Mouse (Mus musculus): ENCODE measurements at regions not wholly inside any gene's neighbourhood (a gene's known extent, or its start where the extent isn't known, plus 50 kb on each side); places are given as distances from the start of the nearest gene placed in this dataset.
"Not testable (repeated sequence)": the region's sequence is repeated elsewhere in the genome, so short reads cannot be mapped to it uniquely, and the experiment has no call there.

DNA sequence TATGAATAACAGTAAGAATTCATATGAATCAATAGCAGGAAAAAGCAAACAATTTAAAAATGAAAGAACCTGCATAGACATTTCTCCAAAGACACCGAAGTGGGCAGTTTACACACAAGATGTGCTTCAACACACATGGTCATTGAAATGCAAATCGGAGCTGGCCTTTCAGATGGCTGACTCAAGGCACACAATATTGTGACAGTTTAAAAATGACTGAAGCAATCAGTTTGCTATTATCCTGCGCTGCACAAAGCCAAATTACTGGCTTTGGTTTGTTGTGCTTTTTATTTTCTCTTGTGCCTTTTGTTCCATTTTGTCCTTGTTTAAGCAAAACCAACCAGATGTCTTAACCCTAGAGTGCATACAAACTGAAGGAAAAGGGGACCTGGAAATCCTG is 449.4 kb downstream of the Cbln4 start:
- Histone ChIP-seq H3K36me3 (ENCODE audit: control insufficient read depth, insufficient read depth, low read length) (no peaks in the 10 kb centered on the region), H3K27ac (ENCODE audit: low read depth, low read length) (no peak overlapping the region), H3K9me3 (ENCODE audit: control insufficient read depth, low read length) (no peaks in the 10 kb centered on the region), H3K9ac (ENCODE audit: low read depth, low read length) (no peak overlapping the region), H3K4me1 (ENCODE audit: control insufficient read depth, insufficient read depth, low read depth, low read length) (no peaks in the 10 kb centered on the region), H3K4me2 (ENCODE audit: low read length) (no peak overlapping the region), H3K27me3 (replicated peaks; ENCODE audit: control insufficient read depth, insufficient read depth, low read length) (no peaks in the 10 kb centered on the region), H3K4me3 (ENCODE audit: low read length) (no peak overlapping the region)
- 21% methylated on average over 3 of the region's 3 CpGs for WGBS
- ATAC-seq: no peak

DNA sequence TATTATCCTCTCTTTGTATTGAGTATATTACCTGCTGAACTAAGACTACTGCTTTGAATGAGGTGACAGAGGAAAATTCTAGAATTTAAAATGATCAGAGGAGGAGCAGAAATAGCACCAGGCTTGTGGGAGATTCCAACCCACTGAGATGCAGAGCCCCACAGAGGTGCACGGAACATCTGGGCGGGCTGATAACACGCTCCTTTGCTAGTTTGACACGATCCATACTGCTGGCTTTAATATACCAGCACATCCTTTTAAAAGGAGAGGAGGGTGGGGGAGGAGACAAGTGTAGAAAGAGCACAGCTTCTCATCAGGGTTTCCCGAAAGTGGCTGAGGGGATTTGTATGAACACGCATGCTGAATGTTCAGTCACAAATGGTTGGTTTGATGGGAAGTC is 451.0 kb downstream of the Cbln4 start:
- Histone ChIP-seq H3K4me3 (ENCODE audit: low read length) (no peak overlapping the region), H3K27me3 (replicated peaks; ENCODE audit: control insufficient read depth, insufficient read depth, low read length) (no peaks in the 10 kb centered on the region), H3K4me2 (ENCODE audit: low read length) (no peak overlapping the region), H3K9me3 (ENCODE audit: control insufficient read depth, low read length) (no peaks in the 10 kb centered on the region), H3K36me3 (ENCODE audit: control insufficient read depth, insufficient read depth, low read length) (no peaks in the 10 kb centered on the region), H3K27ac (ENCODE audit: low read depth, low read length) (no peak overlapping the region), H3K4me1 (ENCODE audit: control insufficient read depth, insufficient read depth, low read depth, low read length) (peaks cover 8% of the 10 kb centered on the region; the same call in 1 of the 2 replicates), H3K9ac (ENCODE audit: low read depth, low read length) (no peak overlapping the region)
- no peak for ATAC-seq
- 71% methylated on average over 6 of the region's 6 CpGs for WGBS

DNA sequence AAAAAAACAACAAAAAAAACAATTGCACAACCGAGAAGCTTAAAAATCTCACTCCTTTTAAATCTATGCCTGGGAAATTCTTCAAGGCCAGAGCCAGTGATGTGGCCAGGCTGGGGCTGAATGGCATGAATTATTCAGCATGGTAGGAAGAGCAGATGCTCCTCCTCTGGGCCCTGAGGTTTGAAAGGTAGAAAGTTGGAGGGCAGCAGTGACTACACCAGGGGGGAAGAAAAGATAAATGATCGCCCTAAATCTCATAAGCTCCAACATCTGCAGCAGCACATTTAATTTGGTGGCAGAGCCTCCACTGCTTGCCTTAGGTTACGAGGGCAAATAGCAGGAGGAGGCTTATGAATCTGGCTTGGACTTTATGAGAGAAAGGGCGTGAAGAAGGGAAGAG is 455.1 kb downstream of the Cbln4 start:
- Histone ChIP-seq H3K4me1 (ENCODE audit: control insufficient read depth, insufficient read depth, low read depth, low read length) (peaks cover 8% of the 10 kb centered on the region; the same call in 1 of the 2 replicates), H3K4me3 (ENCODE audit: low read length) (no peak overlapping the region), H3K27ac (ENCODE audit: low read depth, low read length) (no peak overlapping the region), H3K4me2 (ENCODE audit: low read length) (no peak overlapping the region), H3K9me3 (ENCODE audit: control insufficient read depth, low read length) (no peaks in the 10 kb centered on the region), H3K27me3 (replicated peaks; ENCODE audit: control insufficient read depth, insufficient read depth, low read length) (no peaks in the 10 kb centered on the region), H3K9ac (ENCODE audit: low read depth, low read length) (no peak overlapping the region), H3K36me3 (ENCODE audit: control insufficient read depth, insufficient read depth, low read length) (no peaks in the 10 kb centered on the region)
- 31% methylated on average over 4 of the region's 4 CpGs for WGBS
- no peak for ATAC-seq

DNA sequence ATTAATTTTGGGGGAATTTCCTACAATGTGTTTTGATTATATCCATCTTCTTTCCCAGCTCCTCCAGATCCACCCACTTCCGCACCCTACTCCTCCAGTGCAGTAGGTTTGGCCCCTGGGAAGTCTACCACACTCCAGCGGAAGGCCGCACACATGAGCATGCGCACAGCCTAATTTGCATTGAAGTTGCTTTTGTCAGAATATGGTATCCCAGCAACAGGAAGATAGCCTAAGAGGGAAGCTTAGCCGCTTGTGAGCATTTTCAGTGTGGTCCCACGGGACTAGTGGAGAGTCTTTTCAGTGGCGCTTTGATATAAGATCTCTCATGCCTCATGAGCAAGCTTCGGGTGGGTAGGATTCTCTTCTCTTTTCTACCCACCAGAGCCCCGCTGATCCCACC is 455.6 kb downstream of the Cbln4 start:
- H3K27ac ChIP-seq (ENCODE audit: low read depth, low read length): peak overlapping the region; percentile 31; the same call in 1 of the 2 replicates
- peak; percentile 76 for ATAC-seq
- H3K9ac ChIP-seq (ENCODE audit: low read depth, low read length): no peak overlapping the region
- no peaks in the 10 kb centered on the region for H3K9me3 ChIP-seq (ENCODE audit: control insufficient read depth, low read length)
- 24% methylated on average over 9 of the region's 9 CpGs for WGBS
- H3K4me1 ChIP-seq (ENCODE audit: control insufficient read depth, insufficient read depth, low read depth, low read length): peaks cover 8% of the 10 kb centered on the region; the same call in 1 of the 2 replicates
- no peaks in the 10 kb centered on the region for H3K36me3 ChIP-seq (ENCODE audit: control insufficient read depth, insufficient read depth, low read length)
- no peaks in the 10 kb centered on the region for H3K27me3 ChIP-seq (replicated peaks; ENCODE audit: control insufficient read depth, insufficient read depth, low read length)
- H3K4me2 ChIP-seq (ENCODE audit: low read length): peak overlapping the region; percentile 34
- H3K4me3 ChIP-seq (ENCODE audit: low read length): no peak overlapping the region

DNA sequence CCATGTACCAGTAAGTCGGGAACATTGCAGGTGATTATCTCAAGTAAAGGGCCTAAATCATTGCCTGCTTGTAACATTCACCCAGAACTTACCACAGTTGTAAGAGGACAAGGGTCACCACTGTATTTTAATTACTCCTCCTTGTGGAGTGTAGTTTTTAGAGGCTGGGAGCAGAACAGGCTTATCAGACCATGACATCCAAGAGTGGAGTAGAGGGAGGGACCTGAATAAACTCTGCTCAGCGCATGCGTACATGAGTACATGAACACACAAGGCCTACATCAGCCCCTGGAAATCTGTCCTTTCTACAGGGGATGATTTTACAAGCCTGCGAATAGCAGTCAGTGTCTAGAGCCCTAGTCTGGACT is 456.4 kb downstream of the Cbln4 start:
- no peak for ATAC-seq
- H3K4me2 ChIP-seq (ENCODE audit: low read length): no peak overlapping the region
- no peaks in the 10 kb centered on the region for H3K9me3 ChIP-seq (ENCODE audit: control insufficient read depth, low read length)
- 95% methylated on average over 4 of the region's 4 CpGs for WGBS
- H3K27ac ChIP-seq (ENCODE audit: low read depth, low read length): no peak overlapping the region
- H3K27me3 ChIP-seq (replicated peaks; ENCODE audit: control insufficient read depth, insufficient read depth, low read length): no peaks in the 10 kb centered on the region
- peaks cover 8% of the 10 kb centered on the region; the same call in 1 of the 2 replicates for H3K4me1 ChIP-seq (ENCODE audit: control insufficient read depth, insufficient read depth, low read depth, low read length)
- H3K9ac ChIP-seq (ENCODE audit: low read depth, low read length): no peak overlapping the region
- H3K36me3 ChIP-seq (ENCODE audit: control insufficient read depth, insufficient read depth, low read length): no peaks in the 10 kb centered on the region
- no peak overlapping the region for H3K4me3 ChIP-seq (ENCODE audit: low read length)

DNA sequence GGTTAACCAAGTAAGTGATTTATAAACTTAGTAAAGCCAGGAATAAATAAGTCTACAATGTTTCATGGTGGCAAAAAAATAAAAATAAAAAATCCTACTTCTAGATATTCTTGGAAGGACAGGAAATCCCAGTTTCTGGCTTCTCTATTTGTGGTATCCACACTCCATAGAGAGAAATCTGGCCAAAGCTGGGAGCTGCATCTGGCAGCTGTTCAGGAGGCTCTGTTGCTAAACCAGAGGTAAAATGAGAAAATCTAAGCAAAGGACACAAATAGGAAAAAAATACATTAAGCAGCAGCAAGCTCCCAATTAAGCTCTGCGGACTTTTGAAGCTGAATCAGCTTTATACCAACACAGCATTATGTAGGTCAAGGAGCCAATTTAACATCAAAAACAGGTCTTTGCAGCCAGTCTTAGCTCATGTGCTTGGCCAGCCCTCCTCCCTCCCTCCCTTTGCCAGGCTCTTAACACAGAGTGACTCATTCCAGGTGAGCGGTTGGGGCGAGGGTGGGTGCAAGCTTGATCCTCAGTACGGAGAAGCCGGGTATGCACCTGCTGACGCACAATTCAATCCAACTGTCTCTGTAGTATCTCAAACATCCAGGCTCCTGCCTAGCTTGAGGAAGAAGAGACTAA is 456.9 kb downstream of the Cbln4 start:
- WGBS: 87% methylated on average over 6 of the region's 6 CpGs
- H3K27me3 ChIP-seq (replicated peaks; ENCODE audit: control insufficient read depth, insufficient read depth, low read length): no peaks in the 10 kb centered on the region
- ATAC-seq: no peak
- H3K36me3 ChIP-seq (ENCODE audit: control insufficient read depth, insufficient read depth, low read length): no peaks in the 10 kb centered on the region
- no peak overlapping the region for H3K4me3 ChIP-seq (ENCODE audit: low read length)
- H3K9me3 ChIP-seq (ENCODE audit: control insufficient read depth, low read length): no peaks in the 10 kb centered on the region
- no peak overlapping the region for H3K27ac ChIP-seq (ENCODE audit: low read depth, low read length)
- H3K4me1 ChIP-seq (ENCODE audit: control insufficient read depth, insufficient read depth, low read depth, low read length): peaks cover 8% of the 10 kb centered on the region; the same call in 1 of the 2 replicates
- no peak overlapping the region for H3K9ac ChIP-seq (ENCODE audit: low read depth, low read length)
- no peak overlapping the region for H3K4me2 ChIP-seq (ENCODE audit: low read length)

DNA sequence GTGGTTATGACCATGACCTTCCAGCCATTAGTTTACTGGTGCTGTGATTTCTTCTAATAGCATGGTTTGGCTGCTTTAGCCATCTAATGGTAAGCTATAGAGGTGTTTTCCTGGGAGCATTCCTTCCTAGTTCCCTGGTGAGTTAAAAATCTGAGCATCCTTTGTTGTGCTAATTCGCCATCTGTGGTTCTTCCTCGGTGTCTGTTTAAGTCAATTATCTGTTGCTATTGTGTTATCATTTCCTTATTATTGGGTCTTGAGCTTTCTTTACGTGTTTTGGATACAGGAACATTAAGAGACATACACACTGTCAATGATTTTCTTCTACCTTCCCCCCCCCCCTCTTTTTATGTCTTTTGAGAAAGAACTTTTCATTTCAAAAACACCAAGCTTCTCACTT is 468.9 kb downstream of the Cbln4 start:
- Histone ChIP-seq H3K4me3 (ENCODE audit: low read length) (no peak overlapping the region), H3K9me3 (ENCODE audit: control insufficient read depth, low read length) (0 out of 2 replicates have a peak, but pooled peaks cover 2% of the 10 kb centered on the region), H3K27me3 (replicated peaks; ENCODE audit: control insufficient read depth, insufficient read depth, low read length) (no peaks in the 10 kb centered on the region), H3K9ac (ENCODE audit: low read depth, low read length) (no peak overlapping the region), H3K4me2 (ENCODE audit: low read length) (no peak overlapping the region), H3K36me3 (ENCODE audit: control insufficient read depth, insufficient read depth, low read length) (no peaks in the 10 kb centered on the region), H3K4me1 (ENCODE audit: control insufficient read depth, insufficient read depth, low read depth, low read length) (no peaks in the 10 kb centered on the region), H3K27ac (ENCODE audit: low read depth, low read length) (no peak overlapping the region)
- ATAC-seq: no peak
- 33% methylated on average over 3 of the region's 3 CpGs for WGBS

DNA sequence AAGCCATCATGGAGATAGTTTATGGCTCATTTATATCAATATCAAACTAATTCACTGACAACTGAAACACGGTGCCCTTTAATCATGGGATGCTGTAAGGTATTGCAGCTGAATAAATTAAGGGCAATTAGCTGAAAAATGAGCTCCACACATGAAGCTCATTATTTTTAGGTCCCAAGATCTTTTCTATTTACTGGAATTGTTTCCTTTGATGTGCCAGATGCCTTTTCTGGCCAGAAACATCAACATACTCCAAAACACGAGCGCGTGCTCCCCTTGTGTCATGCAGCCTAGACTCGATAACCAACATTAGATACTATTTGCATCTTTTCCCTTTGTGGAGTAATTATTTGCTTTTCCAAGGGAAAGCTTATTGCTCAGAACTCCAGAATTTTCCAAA is 480.6 kb downstream of the Cbln4 start:
- no peak for ATAC-seq
- no peak overlapping the region for H3K27ac ChIP-seq (ENCODE audit: low read depth, low read length)
- no peaks in the 10 kb centered on the region for H3K4me1 ChIP-seq (ENCODE audit: control insufficient read depth, insufficient read depth, low read depth, low read length)
- H3K27me3 ChIP-seq (replicated peaks; ENCODE audit: control insufficient read depth, insufficient read depth, low read length): no peaks in the 10 kb centered on the region
- no peaks in the 10 kb centered on the region for H3K36me3 ChIP-seq (ENCODE audit: control insufficient read depth, insufficient read depth, low read length)
- H3K9ac ChIP-seq (ENCODE audit: low read depth, low read length): no peak overlapping the region
- WGBS: 57% methylated on average over 5 of the region's 5 CpGs
- no peaks in the 10 kb centered on the region for H3K9me3 ChIP-seq (ENCODE audit: control insufficient read depth, low read length)
- H3K4me2 ChIP-seq (ENCODE audit: low read length): no peak overlapping the region
- H3K4me3 ChIP-seq (ENCODE audit: low read length): no peak overlapping the region

DNA sequence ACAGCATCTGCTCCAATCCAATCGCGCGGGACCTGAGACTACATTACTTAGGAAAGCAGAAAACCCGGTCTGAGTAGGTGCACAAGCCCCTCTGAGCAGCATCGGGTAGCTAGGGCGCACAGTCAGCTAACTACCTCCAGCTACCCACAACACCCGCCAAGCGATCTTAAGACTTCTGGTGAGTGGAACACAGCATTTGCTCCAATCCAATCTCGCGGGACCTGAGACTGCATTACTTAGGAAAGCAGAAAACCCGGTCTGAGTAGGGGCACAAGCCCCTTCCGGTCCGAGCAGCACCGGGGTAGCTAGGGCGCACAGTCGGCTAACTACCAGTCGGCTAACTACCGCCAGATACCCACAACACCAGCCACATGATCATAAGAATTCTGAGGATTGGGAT is 500.5 kb downstream of the Cbln4 start:
- not testable (repeated sequence) for H3K4me2 ChIP-seq (ENCODE audit: low read length); H3K4me1 ChIP-seq (ENCODE audit: control insufficient read depth, insufficient read depth, low read depth, low read length); H3K9ac ChIP-seq (ENCODE audit: low read depth, low read length); H3K27ac ChIP-seq (ENCODE audit: low read depth, low read length); ATAC-seq; H3K27me3 ChIP-seq (replicated peaks; ENCODE audit: control insufficient read depth, insufficient read depth, low read length); H3K36me3 ChIP-seq (ENCODE audit: control insufficient read depth, insufficient read depth, low read length); H3K9me3 ChIP-seq (ENCODE audit: control insufficient read depth, low read length); H3K4me3 ChIP-seq (ENCODE audit: low read length)
- 88% methylated on average over 18 of the region's 18 CpGs for WGBS

DNA sequence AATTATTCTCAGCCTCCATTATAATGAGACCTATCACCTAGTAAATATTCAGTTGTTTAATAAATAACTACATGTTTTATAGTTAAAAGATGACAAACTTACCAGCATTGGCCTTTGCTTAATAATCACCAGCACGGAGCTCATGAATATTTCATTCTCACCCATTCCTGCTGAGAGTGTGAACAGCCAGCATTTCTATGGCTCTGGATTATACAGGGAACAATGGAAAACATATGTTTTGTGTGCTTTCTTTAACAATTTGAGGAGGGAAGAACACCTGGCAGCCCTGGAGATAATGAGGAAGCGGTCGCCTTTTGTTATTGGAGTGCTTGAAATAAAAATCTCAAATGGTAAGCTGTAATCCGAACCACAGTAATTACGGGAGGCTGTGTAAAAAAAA is 528.4 kb downstream of the Cbln4 start:
- no peak overlapping the region for H3K4me2 ChIP-seq (ENCODE audit: low read length)
- H3K4me3 ChIP-seq (ENCODE audit: low read length): no peak overlapping the region
- H3K27me3 ChIP-seq (replicated peaks; ENCODE audit: control insufficient read depth, insufficient read depth, low read length): no peaks in the 10 kb centered on the region
- no peak for ATAC-seq
- H3K27ac ChIP-seq (ENCODE audit: low read depth, low read length): no peak overlapping the region
- no peaks in the 10 kb centered on the region for H3K36me3 ChIP-seq (ENCODE audit: control insufficient read depth, insufficient read depth, low read length)
- H3K4me1 ChIP-seq (ENCODE audit: control insufficient read depth, insufficient read depth, low read depth, low read length): no peaks in the 10 kb centered on the region
- H3K9ac ChIP-seq (ENCODE audit: low read depth, low read length): no peak overlapping the region
- 39% methylated on average over 5 of the region's 5 CpGs for whole genome bisulfite sequencing
- H3K9me3 ChIP-seq (ENCODE audit: control insufficient read depth, low read length): no peaks in the 10 kb centered on the region
